Mouse (Mus musculus) C2C12 (cell line): ENCODE measurements at regions not wholly inside any gene's neighbourhood (a gene's known extent, or its start where the extent isn't known, plus 50 kb on each side); places are given as distances from the start of the nearest gene placed in this dataset.

Source experiments
- CEBPB ChIP-seq: IDR thresholded peaks from one replicate; pipeline ENCODE4 v1.6.1; 2011; ENCODE audit warnings: low read depth, mild to moderate bottlenecking, control low read depth, moderate library complexity
- CTCF ChIP-seq: IDR thresholded peaks from one replicate; pipeline ENCODE4 v1.5.1; 2011; ENCODE audit not compliant: control insufficient read depth, insufficient read depth, insufficient read length
- FOSL1 ChIP-seq: IDR thresholded peaks from one replicate; pipeline ENCODE4 v1.8.0; 2011; ENCODE audit warnings: mild to moderate bottlenecking, low read length; ENCODE audit not compliant: poor library complexity, insufficient read depth, severe bottlenecking
- MAX ChIP-seq: IDR thresholded peaks from one replicate; pipeline ENCODE4 v1.6.1; 2011; ENCODE audit warnings: mild to moderate bottlenecking, control low read depth
- MYOG ChIP-seq: IDR thresholded peaks from one replicate; pipeline ENCODE4 v1.6.1; 2011; ENCODE audit not compliant: control insufficient read depth, insufficient read length; ENCODE audit errors: extremely low read depth
- USF1 ChIP-seq: IDR thresholded peaks from one replicate; pipeline ENCODE4 v1.6.1; 2011; ENCODE audit warnings: low read depth, mild to moderate bottlenecking, control low read depth, moderate library complexity

DNA sequence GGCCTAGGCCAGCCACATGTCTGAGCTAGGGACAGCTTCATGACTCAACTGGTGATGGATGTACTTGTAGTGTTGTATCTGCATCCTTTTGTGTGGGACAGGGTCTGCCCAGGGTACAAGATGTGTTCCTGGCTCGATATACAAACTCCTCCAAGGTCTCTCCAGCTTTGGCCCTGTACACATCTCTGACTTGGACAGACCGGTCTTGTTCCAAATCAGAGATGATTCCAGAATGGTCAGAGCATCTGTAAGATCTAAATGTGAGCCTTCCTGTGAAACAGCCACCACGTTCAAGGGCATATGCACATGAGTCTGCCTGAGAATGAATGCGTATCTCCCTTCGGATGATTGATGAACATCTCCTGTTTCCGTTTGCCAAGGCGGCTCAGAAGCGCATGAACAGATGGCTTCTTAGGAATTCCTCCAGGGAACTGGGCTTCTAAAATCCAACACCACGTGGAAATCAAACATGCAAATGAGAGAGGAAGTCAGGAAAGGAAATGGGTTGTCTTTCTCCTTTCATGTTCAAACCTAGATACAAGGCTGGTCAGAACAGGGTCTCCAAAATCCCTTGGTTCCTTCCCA, 172.7 kb upstream of the Fstl4 start:
- TF ChIP-seq CTCF (no peak), MYOG (no peak), CEBPB (no peak), FOSL1 (no peak), USF1 (no peak), MAX (no peak)
